Mouse (Mus musculus) right cerebral cortex, postnatal 36 days (tissue): ENCODE data around the gene Pcgf2.
A peak's percentile ranks its signal among the peaks of the same experiment; 100 is the strongest.

Experiments
- DNase-seq, 2 experiments: peaks; one replicate each; pipeline ENCODE4 v3.0.0; 2022; ENCODE audit warnings: low spot score in 2 of 2, mixed read lengths in 1 of 2

The Pcgf2 gene

GRCm38 (mm10) chr11:97695712-97696401 is 4.4 kb downstream of the Pcgf2 start:
- no peak for DNase-seq

GRCm38 (mm10) chr11:97694921-97695711 is 5.2 kb downstream of the Pcgf2 start:
- DNase-seq = no peak

DNA sequence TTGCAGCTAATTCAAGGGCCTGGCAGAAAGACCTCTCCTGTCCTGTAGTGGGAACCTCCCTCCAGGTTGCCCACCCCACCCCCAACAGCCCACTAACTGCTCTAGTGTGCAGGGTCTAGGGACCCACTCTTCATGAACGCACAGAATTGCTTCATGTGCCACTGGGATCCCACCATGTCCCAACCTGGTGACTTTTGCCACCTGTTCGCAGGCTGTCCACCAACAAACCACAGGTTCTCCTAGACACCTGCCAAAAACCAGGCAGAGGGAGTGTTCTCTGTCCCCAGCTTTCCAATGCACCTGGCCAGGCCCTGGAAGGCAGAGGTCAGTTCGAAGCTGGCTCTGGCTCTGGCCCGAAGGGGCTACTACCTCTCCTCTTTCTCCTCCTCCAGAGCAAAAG is 5.9 kb downstream of the Pcgf2 start:
- DNase-seq = no peak

DNA sequence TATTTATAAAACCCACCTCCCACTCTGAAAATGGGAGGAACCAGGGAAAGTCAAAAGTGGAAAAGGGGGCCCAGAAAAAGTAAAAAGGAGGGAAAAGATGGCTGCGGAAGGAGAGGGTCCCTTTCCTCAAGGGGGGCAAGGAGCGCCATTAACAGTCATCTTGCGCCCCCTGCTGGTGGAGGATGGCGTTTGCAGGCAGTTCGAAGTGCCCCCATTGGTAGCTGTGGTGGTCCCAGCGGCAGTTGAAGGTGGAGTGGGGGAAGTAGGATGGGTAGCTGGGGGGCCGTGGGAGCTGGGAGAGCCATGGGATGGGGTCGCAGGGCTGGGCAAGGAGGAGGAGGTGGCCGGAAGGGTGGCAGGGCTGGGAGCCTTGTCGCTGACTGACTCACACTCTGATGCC is 10.4 kb downstream of the Pcgf2 start:
- DNase-seq = no peak

DNA sequence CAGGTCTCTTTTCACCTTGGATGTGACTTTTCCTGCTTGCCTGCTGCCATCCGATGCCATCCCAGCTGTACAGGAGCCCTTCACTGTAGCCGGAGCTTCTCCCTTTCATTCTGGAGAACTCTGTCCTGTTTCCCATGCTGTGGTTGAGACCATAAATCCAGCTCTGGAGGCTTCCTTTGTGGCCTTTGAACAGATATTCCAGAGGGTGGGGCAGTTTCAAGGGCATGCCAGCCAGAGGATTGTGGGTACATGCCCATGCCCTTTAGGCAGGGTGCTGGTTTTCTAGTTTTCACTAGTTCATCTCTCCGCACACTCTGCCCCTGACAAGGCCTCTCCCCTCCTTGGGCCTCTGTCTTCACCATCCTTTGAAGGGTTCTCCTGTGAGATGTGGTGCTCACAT is 13.2 kb downstream of the Pcgf2 start:
- DNase-seq = no peak

DNA sequence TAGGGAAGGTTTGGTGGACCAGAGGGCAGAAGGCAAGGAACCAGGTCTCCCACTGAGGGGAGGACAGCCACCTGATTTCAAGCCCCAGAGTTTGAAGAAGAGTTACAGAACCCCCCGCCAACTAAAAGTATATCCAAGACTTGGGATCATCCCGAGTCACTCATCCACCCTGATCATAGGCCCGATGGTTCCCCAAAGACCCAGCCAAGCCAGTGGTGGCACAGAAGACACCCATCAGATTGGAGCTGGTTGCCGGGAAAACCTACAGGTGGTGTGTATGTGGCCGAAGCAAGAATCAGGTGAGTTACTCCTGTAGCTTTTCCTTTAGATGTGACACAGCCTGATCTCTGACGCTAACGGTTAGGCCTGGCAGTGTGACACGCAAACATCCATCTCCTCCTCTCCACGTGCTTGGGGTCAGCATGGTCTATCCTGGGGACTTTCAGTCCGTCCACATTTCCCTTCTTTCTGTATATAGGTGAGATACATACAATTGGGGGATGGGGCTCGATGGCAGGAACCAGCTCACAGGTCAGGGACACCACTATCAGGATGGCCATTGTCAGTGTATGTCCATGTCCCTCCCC is 13.9 kb downstream of the Pcgf2 start:
- no peak for DNase-seq

- DNase-seq = peak; percentile 82 to 88
Observed at GRCm38 (mm10) chr11:97685613-97686321, 14.5 kb downstream of the Pcgf2 start, which contains the start of gene Cisd3. Cisd3 (plus strand) TSS chr11:97685826.

- no peak for DNase-seq
Observed at GRCm38 (mm10) chr11:97684766-97685165, 15.5 kb downstream of the Pcgf2 start.

DNA sequence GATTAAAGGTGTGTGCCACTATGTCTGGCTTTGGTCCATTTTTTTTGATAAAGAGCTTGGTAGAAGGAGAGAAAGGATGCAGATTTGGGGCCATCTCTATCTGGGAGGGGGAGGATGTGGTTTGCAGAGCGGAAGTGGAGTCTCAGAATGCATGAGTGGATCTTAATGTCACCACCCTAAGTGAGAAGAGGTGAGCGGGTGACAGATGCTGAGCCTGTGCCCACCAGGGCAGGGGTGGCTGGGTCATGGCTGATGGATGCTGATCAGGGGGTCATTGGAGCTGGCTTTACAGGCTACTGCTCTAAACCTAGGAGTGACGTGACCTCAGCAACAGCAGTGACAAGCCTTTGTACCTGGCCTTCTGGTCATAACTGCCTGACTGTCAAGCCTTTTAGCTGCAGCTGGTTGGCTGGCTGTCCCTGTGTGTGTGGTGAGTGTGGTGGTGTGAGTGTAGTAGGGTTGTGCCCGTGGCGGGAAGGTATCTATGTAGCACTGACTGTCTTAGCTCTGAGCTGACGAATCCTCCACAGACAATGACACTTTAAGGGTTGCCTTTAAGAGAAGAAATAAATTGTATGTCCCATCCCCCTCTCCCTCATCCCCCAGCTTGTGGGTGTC is 16.1 kb downstream of the Pcgf2 start:
- DNase-seq = no peak

- no peak for DNase-seq
Observed at GRCm38 (mm10) chr11:97682504-97683055, 17.7 kb downstream of the Pcgf2 start.

GRCm38 (mm10) chr11:97680430-97680829 is 19.9 kb downstream of the Pcgf2 start:
- DNase-seq = no peak

DNA sequence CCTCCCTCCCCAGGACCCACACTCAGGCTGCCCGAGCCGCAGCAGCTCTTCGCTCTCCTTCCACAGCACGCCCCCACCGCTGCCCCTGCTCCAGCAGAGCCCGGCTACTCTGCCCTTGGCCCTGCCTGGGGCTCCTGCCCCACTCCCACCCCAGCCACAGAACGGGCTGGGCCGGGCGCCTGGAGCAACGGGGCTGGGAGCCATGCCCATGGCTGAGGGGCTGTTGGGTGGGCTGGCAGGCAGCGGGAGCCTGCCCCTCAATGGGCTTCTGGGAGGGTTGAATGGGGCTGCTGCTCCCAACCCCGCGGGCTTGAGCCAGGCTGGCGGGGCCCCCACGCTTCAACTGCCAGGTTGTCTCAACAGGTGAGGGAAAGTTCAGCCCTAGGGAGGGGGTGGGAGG is 22.0 kb downstream of the Pcgf2 start:
- DNase-seq = no peak

- no peak for DNase-seq
Observed at GRCm38 (mm10) chr11:97677842-97678241, 22.5 kb downstream of the Pcgf2 start.

DNA sequence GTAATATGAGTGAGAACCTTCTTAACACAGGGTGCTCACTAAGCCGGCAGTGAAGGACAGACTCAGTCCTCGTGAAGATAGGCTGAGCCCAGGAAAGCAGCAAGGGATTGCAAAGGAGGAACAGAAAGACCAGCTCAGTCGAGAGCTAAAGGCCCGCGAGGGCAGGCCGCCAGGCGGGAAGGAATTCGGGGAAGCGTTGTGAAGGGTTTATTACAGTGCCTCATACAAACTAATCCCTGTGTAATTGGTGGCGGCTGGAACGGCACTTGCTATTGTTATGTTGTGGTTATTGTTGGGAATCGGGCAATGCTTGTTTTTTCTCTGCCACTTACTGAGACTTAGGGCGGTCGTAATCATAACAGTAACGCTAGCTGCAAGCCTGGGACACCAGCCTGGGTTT is 22.9 kb downstream of the Pcgf2 start:
- no peak for DNase-seq

- DNase-seq = no peak
Observed at GRCm38 (mm10) chr11:97676050-97676754, 24.1 kb downstream of the Pcgf2 start.

DNA sequence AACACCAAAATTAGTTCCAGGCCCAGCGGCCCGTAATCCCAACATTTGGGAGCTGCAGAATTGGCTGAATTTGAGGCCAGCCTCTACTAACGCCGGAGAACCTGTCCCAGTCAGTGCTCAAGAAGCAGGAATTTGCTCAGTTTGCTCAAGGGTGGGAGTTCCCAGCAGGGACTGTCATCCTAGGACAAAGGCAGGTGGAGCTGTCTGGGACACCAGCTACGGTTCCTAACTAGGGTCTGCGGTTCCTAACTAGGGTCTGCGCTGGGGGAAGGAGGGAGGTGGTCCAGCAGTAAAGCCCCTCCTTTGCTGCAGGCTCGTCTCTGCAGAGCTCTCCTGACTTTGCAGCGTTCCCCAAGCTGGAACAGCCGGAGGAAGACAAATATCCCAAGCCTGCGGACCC is 27.1 kb downstream of the Pcgf2 start:
- no peak for DNase-seq

DNA sequence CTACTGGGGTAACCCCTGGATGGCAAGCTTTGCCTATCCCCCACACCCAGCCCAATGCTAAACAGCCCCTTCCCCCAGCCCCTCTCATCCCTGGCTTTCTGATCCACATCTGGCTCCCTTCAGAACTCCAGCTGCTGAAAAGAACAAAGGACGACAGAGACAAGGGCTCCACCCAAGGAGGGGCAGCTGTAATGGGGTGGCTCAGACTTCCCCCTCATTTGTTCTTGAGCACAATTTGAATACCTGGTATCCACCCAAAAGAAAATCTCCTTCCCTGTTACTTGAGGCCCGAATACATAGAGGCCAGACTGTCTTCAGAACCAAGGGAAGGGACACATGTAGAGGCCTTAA is 29.1 kb downstream of the Pcgf2 start:
- no peak for DNase-seq

DNA sequence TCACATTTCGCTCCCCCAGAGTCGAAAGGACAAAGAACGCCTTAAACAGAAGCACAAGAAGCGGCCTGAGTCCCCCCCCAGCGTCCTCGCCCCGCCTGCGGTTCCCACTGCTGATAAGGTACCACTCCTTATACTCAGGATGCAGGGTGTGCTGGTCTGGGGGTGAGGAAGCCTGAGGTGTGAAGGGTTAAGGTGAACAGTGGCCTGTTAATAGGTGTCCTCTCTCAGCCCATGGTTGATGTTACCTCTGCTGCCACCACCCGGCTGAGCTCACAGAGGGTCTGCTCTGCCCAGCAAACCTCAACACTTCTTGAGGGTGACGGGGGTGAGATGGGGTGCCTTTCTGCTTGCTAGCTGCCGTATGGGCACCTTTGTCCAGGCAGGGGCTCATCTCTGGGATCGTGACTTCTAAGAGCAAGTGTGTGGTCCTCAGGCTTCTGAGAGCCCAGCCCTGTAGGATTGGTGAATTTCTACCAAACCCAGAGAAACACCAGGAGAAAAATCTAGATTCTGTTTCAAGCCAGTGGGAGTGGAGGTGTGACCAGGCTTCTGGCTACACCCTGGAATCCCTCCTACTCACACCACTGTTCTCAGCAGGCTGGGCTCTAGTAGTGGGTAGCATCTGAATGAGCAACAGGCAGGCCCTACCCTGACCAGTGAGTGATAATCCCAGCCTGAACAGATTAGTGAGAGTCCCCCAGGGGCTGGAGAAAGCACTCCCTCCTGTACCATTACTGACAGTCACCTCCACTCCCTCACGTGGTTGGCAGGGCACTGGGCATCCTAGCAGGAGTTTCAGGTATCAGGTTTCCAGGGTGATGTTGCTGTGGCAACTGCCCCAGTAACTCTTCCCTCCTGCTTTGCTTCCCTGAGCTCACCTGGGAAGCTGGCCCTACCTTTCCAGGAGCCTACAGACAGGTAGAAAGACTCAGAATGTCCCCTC is 29.8 kb downstream of the Pcgf2 start:
- peak in 1 of 2 experiments; percentile 50 for DNase-seq

DNA sequence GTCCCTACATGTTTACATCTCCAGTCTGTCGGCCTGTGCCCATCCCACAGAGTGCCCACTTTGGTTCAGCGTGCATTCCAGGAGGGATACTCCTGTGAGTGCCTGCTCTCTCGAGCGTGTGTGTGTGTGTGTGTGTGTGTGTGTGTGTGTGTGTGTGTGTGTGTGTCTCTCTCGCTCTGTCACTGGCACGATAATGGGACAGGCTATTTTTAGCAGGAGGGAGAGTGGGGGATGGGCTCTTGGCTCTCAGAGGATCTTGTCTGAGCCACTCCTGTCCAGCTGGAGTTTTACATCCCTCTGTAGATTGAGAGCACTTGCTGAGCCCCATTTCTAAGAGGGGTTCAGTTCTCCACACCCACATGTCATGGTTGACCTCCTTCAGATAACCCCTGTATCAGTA is 30.5 kb downstream of the Pcgf2 start:
- DNase-seq = peak; percentile 36 to 60

GRCm38 (mm10) chr11:97669268-97669667 is 31.0 kb downstream of the Pcgf2 start:
- no peak for DNase-seq
